ENCODE assay signal across 17 mouse cellular contexts in genomic region chr2:74714156-74714789, GRCm38 (mm10). TPM values are rescaled to one million over a fixed set of nuclear protein-coding genes. Genes with fewer than 3 reads are reported as not detected.
DNase-seq lines count a peak whose midpoint lies in the region; ATAC-seq and TF ChIP-seq lines count a peak whose summit lies in the region.
"Had no signal": no experiment of that assay in that cellular context is flagged by ENCODE, and none has a peak within 500 bp of the region (broad histone marks: within the 10 kb centered on the region; RNA-seq: fewer than 3 reads in every experiment).

No protein-coding gene starts in this region.

- H3K4me1 ChIP-seq in hindbrain, embryonic 10.5 days (replicated peaks), result peaks cover 8% of the 10 kb centered on the region
- H3K4me1 ChIP-seq in hindbrain, postnatal 0 days (ENCODE audit: insufficient read depth, low read length), result no peaks in the 10 kb centered on the region
- H3K4me1 ChIP-seq in brown adipose tissue, adult 24 weeks (ENCODE audit: control insufficient read depth, insufficient read depth, insufficient read length, low read length), result no peaks in the 10 kb centered on the region
- H3K4me1 ChIP-seq in intestine, embryonic 14.5 days (replicated peaks; ENCODE audit: control insufficient read depth, insufficient read depth, low read length), result 0 out of 2 replicates have a peak, but pooled peaks cover 3% of the 10 kb centered on the region
- H3K4me1 ChIP-seq in limb, embryonic 15.5 days, result peaks cover 25% of the 10 kb centered on the region

- TF ChIP-seq CTCF in hindbrain, postnatal 0 days (IDR thresholded peaks at IDR 0.05; ENCODE audit: low read depth), result no peak

- intact Hi-C loops in heart, postnatal 36 days (cut with DNase I), result no loop called here

- H3K4me3 ChIP-seq in hindbrain, embryonic 10.5 days, result no peak overlapping the region
- H3K4me3 ChIP-seq in hindbrain, postnatal 0 days (ENCODE audit: low read length), result no peak overlapping the region
- peak overlapping the region; percentile 39; the same call in 1 of the 2 replicates for H3K4me3 ChIP-seq in brown adipose tissue, adult 24 weeks (ENCODE audit: insufficient read depth, low read depth, low read length)
- H3K4me3 ChIP-seq in intestine, embryonic 14.5 days (ENCODE audit: low read depth, low read length), result peak overlapping the region; percentile 59
- H3K4me3 ChIP-seq in limb, embryonic 15.5 days, result peak overlapping the region; percentile 4; the same call in 1 of the 2 replicates
- H3K4me3 ChIP-seq: midbrain, embryonic 12.5 days had no signal

- no peak for ATAC-seq in hindbrain, postnatal 0 days
- no peak for ATAC-seq in intestine, embryonic 14.5 days (replicated peaks; ENCODE audit: low FRiP score, low TSS enrichment, low read depth)
- no peak for ATAC-seq in limb, embryonic 15.5 days (ENCODE audit: insufficient number of reproducible peaks, low FRiP score, low TSS enrichment, low read depth)
- ATAC-seq: forebrain, postnatal 0 days; lung, postnatal 0 days; Patski had no signal

- H3K4me2 ChIP-seq in hindbrain, postnatal 0 days (ENCODE audit: low read depth, low read length), result no peak overlapping the region
- peak overlapping the region; percentile 62 for H3K4me2 ChIP-seq in intestine, embryonic 14.5 days (ENCODE audit: low read length)
- peak overlapping the region; percentile 19 for H3K4me2 ChIP-seq in limb, embryonic 15.5 days
- H3K4me2 ChIP-seq: midbrain, embryonic 12.5 days had no signal

- no peak overlapping the region for H3K27ac ChIP-seq in hindbrain, embryonic 10.5 days
- H3K27ac ChIP-seq in hindbrain, postnatal 0 days, result no peak overlapping the region
- peak overlapping the region; percentile 46 for H3K27ac ChIP-seq in brown adipose tissue, adult 24 weeks (replicated peaks; ENCODE audit: low read depth, low read length)
- H3K27ac ChIP-seq in intestine, embryonic 14.5 days (ENCODE audit: low read depth), result peak overlapping the region; percentile 1; the same call in 1 of the 2 replicates
- H3K27ac ChIP-seq in limb, embryonic 15.5 days, result peak overlapping the region; percentile 38; the same call in 1 of the 2 replicates
- H3K27ac ChIP-seq: embryonic facial prominence, embryonic 15.5 days; midbrain, embryonic 12.5 days had no signal

- H3K9ac ChIP-seq in hindbrain, postnatal 0 days (replicated peaks; ENCODE audit: low read length), result no peak overlapping the region
- peak overlapping the region; percentile 23; the same call in 1 of the 2 replicates for H3K9ac ChIP-seq in intestine, embryonic 14.5 days (ENCODE audit: low read length)
- H3K9ac ChIP-seq in limb, embryonic 15.5 days, result no peak overlapping the region
- H3K9ac ChIP-seq: embryonic facial prominence, embryonic 15.5 days; forebrain, postnatal 0 days; midbrain, embryonic 12.5 days had no signal

- peaks cover 100% of the 10 kb centered on the region for H3K27me3 ChIP-seq in hindbrain, embryonic 10.5 days (ENCODE audit: insufficient read depth, poor library complexity, severe bottlenecking)
- peaks cover 83% of the 10 kb centered on the region for H3K27me3 ChIP-seq in hindbrain, postnatal 0 days (ENCODE audit: insufficient read depth, low read length)
- peaks cover 61% of the 10 kb centered on the region for H3K27me3 ChIP-seq in intestine, embryonic 14.5 days (replicated peaks; ENCODE audit: control insufficient read depth, insufficient read depth, low read length)
- peaks cover 97% of the 10 kb centered on the region for H3K27me3 ChIP-seq in limb, embryonic 15.5 days
- H3K27me3 ChIP-seq: Patski had no signal

- 2% methylated on average over 18 of the region's 18 CpGs for WGBS in hindbrain, embryonic 10.5 days
- WGBS in hindbrain, postnatal 0 days, result 9% methylated on average over 18 of the region's 18 CpGs
- WGBS in intestine, embryonic 14.5 days, result 13% methylated on average over 18 of the region's 18 CpGs
- WGBS in limb, embryonic 15.5 days, result 11% methylated on average over 18 of the region's 18 CpGs

- H3K36me3 ChIP-seq in hindbrain, embryonic 10.5 days, result no peaks in the 10 kb centered on the region
- no peaks in the 10 kb centered on the region for H3K36me3 ChIP-seq in hindbrain, postnatal 0 days (ENCODE audit: insufficient read depth, low read length)
- H3K36me3 ChIP-seq in intestine, embryonic 14.5 days (ENCODE audit: control insufficient read depth, insufficient read depth, low read length), result no peaks in the 10 kb centered on the region
- no peaks in the 10 kb centered on the region for H3K36me3 ChIP-seq in limb, embryonic 15.5 days
- H3K36me3 ChIP-seq: embryonic facial prominence, embryonic 15.5 days; midbrain, embryonic 12.5 days had no signal

- peak; percentile 31 for DNase-seq in hindbrain, embryonic 10.5 days (ENCODE audit: low spot score)
- DNase-seq in hindbrain, postnatal 0 days (ENCODE audit: low spot score), result no peak
- DNase-seq in intestine, embryonic 14.5 days (ENCODE audit: low spot score), result no peak
- DNase-seq in spleen, adult 12 weeks (ENCODE audit: low spot score), result no peak
- DNase-seq in heart, postnatal 36 days, result no peak
- DNase-seq: cerebellum, adult 9-11 months; forebrain, postnatal 0 days; heart, postnatal 14 days; layer of hippocampus, adult 9-11 months had no signal

- H3K9me3 ChIP-seq in hindbrain, embryonic 10.5 days, result no peaks in the 10 kb centered on the region
- H3K9me3 ChIP-seq in hindbrain, postnatal 0 days (ENCODE audit: low read length), result no peaks in the 10 kb centered on the region
- no peaks in the 10 kb centered on the region for H3K9me3 ChIP-seq in intestine, embryonic 14.5 days (ENCODE audit: control insufficient read depth, low read length)
- no peaks in the 10 kb centered on the region for H3K9me3 ChIP-seq in limb, embryonic 15.5 days
- H3K9me3 ChIP-seq: embryonic facial prominence, embryonic 15.5 days; midbrain, embryonic 12.5 days had no signal

RNA-seq across cellular contexts. Expression of gene Hoxd4, which starts 2.5 kb away (rescaled TPM):
- 0.14 and 2.6 TPM in 2 replicates for polyA plus RNA-seq in hindbrain, embryonic 10.5 days (2016; fragmentation: Nextera tagmentation; extraction: Ambion mirVana)
- 13.9 and 18.1 TPM in 2 replicates for total RNA-seq in hindbrain, postnatal 0 days (2014; rRNA removed)
- polyA plus RNA-seq in hindbrain, postnatal 0 days (2015; fragmentation: Nextera tagmentation; extraction: Ambion mirVana), result 1.6 and 1.9 TPM in 2 replicates
- 1.3 and 2.6 TPM in 2 replicates for polyA plus RNA-seq in brown adipose tissue, adult 24 weeks (2012; ENCODE audit: insufficient read depth, insufficient read length, missing spikeins)
- polyA plus RNA-seq in intestine, embryonic 14.5 days (2014; fragmentation: Nextera tagmentation; extraction: Ambion mirVana), result 1.6 and 2.9 TPM in 2 replicates
- polyA plus RNA-seq in limb, embryonic 15.5 days (2015; fragmentation: Nextera tagmentation; extraction: Ambion mirVana), result 0.29 and 0.66 TPM in 2 replicates
- total RNA-seq in heart, postnatal 36 days (2021), result under 1 TPM; 0.19 to 0.28 TPM
- total RNA-seq: forebrain, postnatal 0 days; granulocyte monocyte progenitor cell, adult 5-6 weeks had no signal
- polyA plus RNA-seq: forebrain, postnatal 0 days; lung, postnatal 0 days; midbrain, embryonic 12.5 days had no signal

RNA-seq across cellular contexts. Expression of gene Hoxd3, which starts 2.5 kb away (rescaled TPM):
- polyA plus RNA-seq in hindbrain, embryonic 10.5 days (2016; fragmentation: Nextera tagmentation; extraction: Ambion mirVana), result 15.5 and 55.9 TPM in 2 replicates
- total RNA-seq in hindbrain, postnatal 0 days (2014; rRNA removed), result 31.3 and 36.8 TPM in 2 replicates
- 25.2 and 26.3 TPM in 2 replicates for polyA plus RNA-seq in hindbrain, postnatal 0 days (2015; fragmentation: Nextera tagmentation; extraction: Ambion mirVana)
- not detected in 2 replicates for polyA plus RNA-seq in brown adipose tissue, adult 24 weeks (2012; ENCODE audit: insufficient read depth, insufficient read length, missing spikeins)
- polyA plus RNA-seq in intestine, embryonic 14.5 days (2014; fragmentation: Nextera tagmentation; extraction: Ambion mirVana), result 27.6 and 27.8 TPM in 2 replicates
- polyA plus RNA-seq in limb, embryonic 15.5 days (2015; fragmentation: Nextera tagmentation; extraction: Ambion mirVana), result 0.55 and 0.65 TPM in 2 replicates
- total RNA-seq in heart, postnatal 36 days (2021), result not detected
- total RNA-seq: forebrain, postnatal 0 days; granulocyte monocyte progenitor cell, adult 5-6 weeks; heart, postnatal 14 days; liver, adult 2 months had no signal
- polyA plus RNA-seq: forebrain, postnatal 0 days; liver, adult 2 months; lung, postnatal 0 days; midbrain, embryonic 12.5 days had no signal

RNA-seq across cellular contexts. Expression of gene Hoxd8, which starts 9.9 kb away (rescaled TPM):
- polyA plus RNA-seq in hindbrain, embryonic 10.5 days (2016; fragmentation: Nextera tagmentation; extraction: Ambion mirVana), result not detected in 2 replicates
- 0.37 and 9.2 TPM in 2 replicates for total RNA-seq in hindbrain, postnatal 0 days (2014; rRNA removed)
- 0.21 TPM in 1 of 2 replicates, not detected in the other for polyA plus RNA-seq in hindbrain, postnatal 0 days (2015; fragmentation: Nextera tagmentation; extraction: Ambion mirVana)
- 7.4 and 10.4 TPM in 2 replicates for polyA plus RNA-seq in brown adipose tissue, adult 24 weeks (2012; ENCODE audit: insufficient read depth, insufficient read length, missing spikeins)
- polyA plus RNA-seq in intestine, embryonic 14.5 days (2014; fragmentation: Nextera tagmentation; extraction: Ambion mirVana), result 6.1 and 8.4 TPM in 2 replicates
- polyA plus RNA-seq in limb, embryonic 15.5 days (2015; fragmentation: Nextera tagmentation; extraction: Ambion mirVana), result 5.9 and 7.3 TPM in 2 replicates
- total RNA-seq in heart, postnatal 36 days (2021), result 1 to 10 TPM; 1.1 to 1.3 TPM
- total RNA-seq: granulocyte monocyte progenitor cell, adult 5-6 weeks; liver, adult 2 months had no signal

RNA-seq across cellular contexts. Expression of gene Gm28230, which starts 12.3 kb away (rescaled TPM):
- polyA plus RNA-seq in hindbrain, embryonic 10.5 days (2016; fragmentation: Nextera tagmentation; extraction: Ambion mirVana), result not detected in 2 replicates
- 1.3 and 3.5 TPM in 2 replicates for total RNA-seq in hindbrain, postnatal 0 days (2014; rRNA removed)
- polyA plus RNA-seq in hindbrain, postnatal 0 days (2015; fragmentation: Nextera tagmentation; extraction: Ambion mirVana), result 0.37 and 0.70 TPM in 2 replicates
- not detected in 2 replicates for polyA plus RNA-seq in brown adipose tissue, adult 24 weeks (2012; ENCODE audit: insufficient read depth, insufficient read length, missing spikeins)
- polyA plus RNA-seq in intestine, embryonic 14.5 days (2014; fragmentation: Nextera tagmentation; extraction: Ambion mirVana), result 0.38 and 0.66 TPM in 2 replicates
- 0.08 and 0.11 TPM in 2 replicates for polyA plus RNA-seq in limb, embryonic 15.5 days (2015; fragmentation: Nextera tagmentation; extraction: Ambion mirVana)
- not detected for total RNA-seq in heart, postnatal 36 days (2021)
- total RNA-seq: forebrain, postnatal 0 days; granulocyte monocyte progenitor cell, adult 5-6 weeks; liver, adult 2 months had no signal
- polyA plus RNA-seq: forebrain, postnatal 0 days; liver, adult 2 months; lung, postnatal 0 days; midbrain, embryonic 12.5 days had no signal

RNA-seq across cellular contexts. Expression of gene Hoxd9, which starts 16.7 kb away (rescaled TPM):
- polyA plus RNA-seq in hindbrain, embryonic 10.5 days (2016; fragmentation: Nextera tagmentation; extraction: Ambion mirVana), result not detected in 2 replicates
- total RNA-seq in hindbrain, postnatal 0 days (2014; rRNA removed), result not detected in 2 replicates
- polyA plus RNA-seq in hindbrain, postnatal 0 days (2015; fragmentation: Nextera tagmentation; extraction: Ambion mirVana), result not detected in 2 replicates
- polyA plus RNA-seq in brown adipose tissue, adult 24 weeks (2012; ENCODE audit: insufficient read depth, insufficient read length, missing spikeins), result 1.9 TPM in 1 of 2 replicates, not detected in the other
- 3.9 and 6.8 TPM in 2 replicates for polyA plus RNA-seq in intestine, embryonic 14.5 days (2014; fragmentation: Nextera tagmentation; extraction: Ambion mirVana)
- 7.1 TPM in 2 replicates for polyA plus RNA-seq in limb, embryonic 15.5 days (2015; fragmentation: Nextera tagmentation; extraction: Ambion mirVana)
- under 1 TPM; 0.36 to 0.41 TPM for total RNA-seq in heart, postnatal 36 days (2021)
- total RNA-seq: forebrain, postnatal 0 days; granulocyte monocyte progenitor cell, adult 5-6 weeks; liver, adult 2 months had no signal
- polyA plus RNA-seq: forebrain, postnatal 0 days; liver, adult 2 months; midbrain, embryonic 12.5 days had no signal

Comparison
In these comparisons a context has a peak if more than half of its experiments do, and no peak if none do; other contexts are left out.
1. H3K27ac ChIP-seq: peak in brown adipose tissue, adult 24 weeks (single experiment), intestine, embryonic 14.5 days (single experiment) and limb, embryonic 15.5 days (single experiment); none in hindbrain, embryonic 10.5 days (single experiment) and hindbrain, postnatal 0 days (single experiment).
2. H3K4me3 ChIP-seq: peak in brown adipose tissue, adult 24 weeks (single experiment), intestine, embryonic 14.5 days (single experiment) and limb, embryonic 15.5 days (single experiment); none in hindbrain, embryonic 10.5 days (single experiment) and hindbrain, postnatal 0 days (single experiment).
3. RNA of gene Hoxd3, which starts 2.5 kb away (polyA plus RNA-seq): 15.5 to 55.9 TPM in hindbrain, embryonic 10.5 days, 27.6 to 27.8 TPM in intestine, embryonic 14.5 days and 25.2 to 26.3 TPM in hindbrain, postnatal 0 days; 0.55 to 0.65 TPM in limb, embryonic 15.5 days and not detected in brown adipose tissue, adult 24 weeks; every median in the first group is over 10 times any median in the second.